Mouse (Mus musculus): Measurements from ENCODE around the gene Zfp385b. TPM values are rescaled to one million over a fixed set of nuclear protein-coding genes. Genes with fewer than 3 reads are reported as not detected.
"Not testable (repeated sequence)": the region's sequence is repeated elsewhere in the genome, so short reads cannot be mapped to it uniquely, and the experiment has no call there.

Gene Zfp385b
- polyA plus RNA-seq, 1 experiment, result not detected

DNA sequence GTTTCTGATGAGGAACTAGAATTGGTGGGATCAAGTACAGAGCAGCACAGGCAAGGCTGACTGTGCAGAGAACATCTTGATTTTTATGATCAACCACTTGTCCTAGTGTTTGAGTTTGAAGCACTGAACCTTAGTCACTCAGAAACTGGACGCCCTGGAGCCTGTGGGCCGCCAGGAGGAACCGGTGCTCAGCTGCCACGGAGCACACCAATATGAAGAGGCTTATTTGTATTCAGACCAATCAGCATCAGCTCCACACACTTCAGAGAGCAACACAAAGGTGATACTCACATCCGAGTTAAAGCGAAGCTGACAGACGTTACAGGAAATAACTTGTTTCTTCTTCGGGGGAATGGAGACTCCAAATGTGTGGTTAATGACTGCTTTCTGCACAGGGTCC, 343.0 kb downstream of the Zfp385b start:
- no peak overlapping the region for H3K4me3 ChIP-seq (ENCODE audit: insufficient read depth, low read depth, low read length)
- no peaks in the 10 kb centered on the region for H3K4me1 ChIP-seq (ENCODE audit: control insufficient read depth, insufficient read depth, insufficient read length, low read length)
- H3K27ac ChIP-seq (replicated peaks; ENCODE audit: low read depth, low read length), result no peak overlapping the region

GRCm38 (mm10) chr2:77472254-77472837, 347.1 kb downstream of the Zfp385b start:
- Histone ChIP-seq H3K4me3 (ENCODE audit: insufficient read depth, low read depth, low read length) (no peak overlapping the region), H3K4me1 (ENCODE audit: control insufficient read depth, insufficient read depth, insufficient read length, low read length) (no peaks in the 10 kb centered on the region), H3K27ac (replicated peaks; ENCODE audit: low read depth, low read length) (no peak overlapping the region)

DNA sequence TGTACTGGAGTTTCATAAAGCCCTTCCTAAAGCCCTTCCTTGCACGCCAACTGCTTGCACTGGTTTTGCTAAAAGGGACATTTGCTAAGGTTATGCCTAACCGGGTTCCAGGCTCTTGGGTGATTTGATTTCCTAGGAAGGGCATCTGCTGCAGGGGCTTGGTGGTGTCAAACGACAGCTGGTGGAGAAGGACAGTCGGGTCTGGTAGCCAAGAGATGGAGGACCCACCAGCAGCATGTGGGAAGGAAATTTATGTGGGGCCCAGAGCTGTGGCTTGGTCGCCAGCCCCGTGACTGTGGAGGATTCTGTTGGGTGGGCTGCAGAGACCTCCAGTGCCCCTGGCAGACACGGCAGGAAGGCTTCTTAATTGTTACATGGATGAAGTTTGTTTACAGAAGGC, 348.7 kb downstream of the Zfp385b start:
- no peaks in the 10 kb centered on the region for H3K4me1 ChIP-seq (ENCODE audit: control insufficient read depth, insufficient read depth, insufficient read length, low read length)
- H3K27ac ChIP-seq (replicated peaks; ENCODE audit: low read depth, low read length), result no peak overlapping the region
- no peak overlapping the region for H3K4me3 ChIP-seq (ENCODE audit: insufficient read depth, low read depth, low read length)

- Histone ChIP-seq H3K4me3 (ENCODE audit: insufficient read depth, low read depth, low read length) (no peak overlapping the region), H3K4me1 (ENCODE audit: control insufficient read depth, insufficient read depth, insufficient read length, low read length) (no peaks in the 10 kb centered on the region), H3K27ac (replicated peaks; ENCODE audit: low read depth, low read length) (no peak overlapping the region)
Measured at GRCm38 (mm10) chr2:77461413-77461812, 358.0 kb downstream of the Zfp385b start.

- no peak overlapping the region for H3K4me3 ChIP-seq (ENCODE audit: insufficient read depth, low read depth, low read length)
- no peak overlapping the region for H3K27ac ChIP-seq (replicated peaks; ENCODE audit: low read depth, low read length)
- H3K4me1 ChIP-seq (ENCODE audit: control insufficient read depth, insufficient read depth, insufficient read length, low read length), result no peaks in the 10 kb centered on the region
Measured at GRCm38 (mm10) chr2:77460011-77460410, 359.4 kb downstream of the Zfp385b start.

GRCm38 (mm10) chr2:77458431-77458830, 361.0 kb downstream of the Zfp385b start:
- H3K4me3 ChIP-seq (ENCODE audit: insufficient read depth, low read depth, low read length), result no peak overlapping the region
- H3K4me1 ChIP-seq (ENCODE audit: control insufficient read depth, insufficient read depth, insufficient read length, low read length), result no peaks in the 10 kb centered on the region
- H3K27ac ChIP-seq (replicated peaks; ENCODE audit: low read depth, low read length), result no peak overlapping the region

DNA sequence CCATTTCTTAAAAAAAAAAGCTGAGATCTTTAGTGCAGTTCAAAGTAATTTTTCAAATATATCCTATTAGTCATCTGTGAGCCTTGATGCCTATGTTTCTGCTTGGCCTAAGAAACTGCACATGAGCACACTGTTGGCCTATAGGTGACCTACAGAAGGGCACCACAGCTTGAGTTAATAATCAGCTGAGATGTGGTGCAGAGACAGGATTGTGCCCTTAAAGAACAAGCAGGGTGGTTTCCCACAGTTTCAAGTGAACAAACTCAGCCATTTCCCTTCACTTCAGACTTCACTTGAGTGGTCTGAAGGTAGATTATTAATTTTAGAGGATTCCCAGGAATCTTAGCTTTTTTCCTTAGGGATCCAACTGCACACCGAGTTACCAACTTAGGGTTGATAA, 362.3 kb downstream of the Zfp385b start:
- Histone ChIP-seq H3K27ac (replicated peaks; ENCODE audit: low read depth, low read length) (no peak overlapping the region), H3K4me1 (ENCODE audit: control insufficient read depth, insufficient read depth, insufficient read length, low read length) (no peaks in the 10 kb centered on the region), H3K4me3 (ENCODE audit: insufficient read depth, low read depth, low read length) (no peak overlapping the region)

- Histone ChIP-seq H3K4me3 (ENCODE audit: insufficient read depth, low read depth, low read length) (no peak overlapping the region), H3K27ac (replicated peaks; ENCODE audit: low read depth, low read length) (no peak overlapping the region), H3K4me1 (ENCODE audit: control insufficient read depth, insufficient read depth, insufficient read length, low read length) (no peaks in the 10 kb centered on the region)
Measured at GRCm38 (mm10) chr2:77456602-77457001, 362.8 kb downstream of the Zfp385b start.

- H3K27ac ChIP-seq (replicated peaks; ENCODE audit: low read depth, low read length), result no peak overlapping the region
- no peak overlapping the region for H3K4me3 ChIP-seq (ENCODE audit: insufficient read depth, low read depth, low read length)
- H3K4me1 ChIP-seq (ENCODE audit: control insufficient read depth, insufficient read depth, insufficient read length, low read length), result no peaks in the 10 kb centered on the region
Measured at GRCm38 (mm10) chr2:77454341-77454937, 365.0 kb downstream of the Zfp385b start.

GRCm38 (mm10) chr2:77453786-77454185, 365.7 kb downstream of the Zfp385b start:
- H3K27ac ChIP-seq (replicated peaks; ENCODE audit: low read depth, low read length), result no peak overlapping the region
- H3K4me3 ChIP-seq (ENCODE audit: insufficient read depth, low read depth, low read length), result no peak overlapping the region
- no peaks in the 10 kb centered on the region for H3K4me1 ChIP-seq (ENCODE audit: control insufficient read depth, insufficient read depth, insufficient read length, low read length)

GRCm38 (mm10) chr2:77450017-77450416, 369.4 kb downstream of the Zfp385b start:
- H3K4me1 ChIP-seq (ENCODE audit: control insufficient read depth, insufficient read depth, insufficient read length, low read length); H3K27ac ChIP-seq (replicated peaks; ENCODE audit: low read depth, low read length); H3K4me3 ChIP-seq (ENCODE audit: insufficient read depth, low read depth, low read length): not testable (repeated sequence)

DNA sequence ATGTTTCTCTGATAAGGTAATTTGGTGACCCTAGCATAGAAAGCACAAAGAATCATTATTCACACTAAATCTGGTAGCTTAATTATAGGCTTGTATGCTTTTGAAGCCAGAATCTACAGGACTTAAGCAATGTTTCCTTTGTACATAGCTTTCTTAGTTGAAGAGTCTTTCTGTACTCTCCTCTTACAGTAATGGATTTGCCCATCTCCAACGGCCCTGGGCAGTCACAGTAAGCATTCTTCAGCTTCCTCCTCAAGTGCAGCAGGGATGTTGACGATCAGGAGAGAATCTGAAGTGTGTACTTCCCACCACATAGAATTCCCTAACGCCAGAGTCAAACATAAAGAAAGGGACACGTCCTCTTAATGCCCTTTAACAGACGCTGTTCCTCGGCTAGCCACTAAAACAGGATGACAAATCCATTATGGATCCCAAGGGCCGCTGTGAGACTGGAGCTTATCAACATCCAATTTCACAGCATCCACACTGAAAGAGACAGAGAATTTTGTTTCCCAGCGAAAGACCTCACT, 370.4 kb downstream of the Zfp385b start:
- Histone ChIP-seq H3K4me1 (ENCODE audit: control insufficient read depth, insufficient read depth, insufficient read length, low read length) (no peaks in the 10 kb centered on the region), H3K27ac (replicated peaks; ENCODE audit: low read depth, low read length) (no peak overlapping the region), H3K4me3 (ENCODE audit: insufficient read depth, low read depth, low read length) (no peak overlapping the region)

DNA sequence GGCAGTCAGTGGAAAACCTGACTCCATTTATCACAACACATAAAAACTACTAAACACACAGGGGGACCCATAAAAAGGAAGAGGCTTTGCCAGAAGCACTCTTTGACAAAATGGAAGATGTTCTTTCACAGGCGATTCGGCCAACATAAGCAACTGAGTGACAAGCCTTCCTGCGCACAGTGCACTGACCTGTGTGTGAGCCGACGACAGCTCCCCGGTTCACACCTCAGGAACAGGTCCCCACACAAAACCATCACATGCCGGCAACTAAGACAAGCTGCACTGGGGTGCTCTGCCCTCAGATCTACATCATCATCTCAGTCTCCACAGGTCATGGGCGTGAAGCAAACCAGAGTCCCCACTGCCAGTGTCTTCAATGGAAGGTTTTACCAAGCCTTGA, 375.2 kb downstream of the Zfp385b start:
- no peak overlapping the region for H3K27ac ChIP-seq (replicated peaks; ENCODE audit: low read depth, low read length)
- no peak overlapping the region for H3K4me3 ChIP-seq (ENCODE audit: insufficient read depth, low read depth, low read length)

DNA sequence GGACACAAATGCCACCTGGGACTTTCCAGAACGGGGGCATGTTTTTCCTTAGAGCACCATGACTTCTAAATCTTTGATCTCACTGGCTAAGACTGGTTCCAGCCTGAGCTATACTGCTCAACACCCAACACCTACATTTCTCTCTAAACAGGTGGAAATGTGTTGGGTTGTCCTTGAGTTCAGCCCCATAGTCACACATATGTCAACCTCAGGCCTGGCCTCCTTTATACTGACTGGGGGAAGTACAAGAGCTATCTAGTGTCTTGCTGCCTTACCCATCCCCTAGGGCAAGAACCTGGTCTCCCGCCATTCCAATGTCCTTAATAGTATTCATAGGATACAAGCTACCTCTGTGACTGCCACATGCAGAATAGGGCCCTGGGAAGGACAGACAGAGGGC, 378.8 kb downstream of the Zfp385b start:
- H3K4me1 ChIP-seq (ENCODE audit: control insufficient read depth, insufficient read depth, insufficient read length, low read length), result no peaks in the 10 kb centered on the region

More for the DNA sequence above, 375.2 kb downstream of the Zfp385b start:
- H3K4me1 ChIP-seq (ENCODE audit: control insufficient read depth, insufficient read depth, insufficient read length, low read length), result no peaks in the 10 kb centered on the region

GRCm38 (mm10) chr2:77436241-77436759, 383.1 kb downstream of the Zfp385b start:
- Histone ChIP-seq H3K27ac (replicated peaks; ENCODE audit: low read depth, low read length) (no peak overlapping the region), H3K4me3 (ENCODE audit: insufficient read depth, low read depth, low read length) (no peak overlapping the region), H3K4me1 (ENCODE audit: control insufficient read depth, insufficient read depth, insufficient read length, low read length) (no peaks in the 10 kb centered on the region)

More for the DNA sequence above, 378.8 kb downstream of the Zfp385b start:
- no peak overlapping the region for H3K27ac ChIP-seq (replicated peaks; ENCODE audit: low read depth, low read length)
- H3K4me3 ChIP-seq (ENCODE audit: insufficient read depth, low read depth, low read length), result no peak overlapping the region

- Histone ChIP-seq H3K4me1 (ENCODE audit: control insufficient read depth, insufficient read depth, insufficient read length, low read length) (no peaks in the 10 kb centered on the region), H3K4me3 (ENCODE audit: insufficient read depth, low read depth, low read length) (no peak overlapping the region), H3K27ac (replicated peaks; ENCODE audit: low read depth, low read length) (no peak overlapping the region)
Measured at GRCm38 (mm10) chr2:77419476-77419875, 400.0 kb downstream of the Zfp385b start.
